Mouse (Mus musculus) cerebellum, adult 2 months (tissue): ENCODE data around the gene Igfbp4.
A peak's percentile ranks its signal among the peaks of the same experiment; 100 is the strongest.

ENCODE experiments used
- CTCF ChIP-seq: fragments of 200-500 bp; IDR thresholded peaks from 2 replicates; pipeline ENCODE4 v1.5.1; 2011; ENCODE audit warnings: low read depth, mild to moderate bottlenecking, control low read depth, low read length, moderate library complexity, borderline replicate concordance; ENCODE audit not compliant: insufficient read depth
- POLR2A ChIP-seq: fragments of 200-500 bp; IDR thresholded peaks from 2 replicates; pipeline ENCODE4 v1.6.1; 2011; ENCODE audit warnings: low read length, control low read depth, borderline replicate concordance; ENCODE audit not compliant: insufficient read depth

DNA sequence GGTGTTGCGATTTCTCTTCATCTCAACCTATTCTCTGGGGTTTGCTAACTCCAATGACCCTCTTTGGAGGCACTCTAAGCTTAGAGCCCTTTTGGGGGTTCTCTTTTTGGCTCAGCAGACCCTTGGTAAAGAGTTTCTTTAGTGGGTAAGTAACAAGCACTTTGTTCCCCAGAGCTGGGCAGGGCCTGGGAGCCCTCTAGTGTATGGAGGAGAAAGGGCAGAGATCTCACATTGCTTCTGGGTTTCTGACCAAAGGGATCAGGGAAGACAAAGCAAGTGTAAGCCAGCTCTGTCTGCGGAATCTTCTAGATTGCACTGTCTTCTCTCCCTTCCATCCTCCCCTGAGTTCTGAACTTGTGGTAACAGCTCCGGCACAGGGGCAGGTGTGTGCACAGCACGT lies 5.7 kb upstream of the Igfbp4 start:
- TF ChIP-seq CTCF (peak; percentile 18; the same call in 1 of the 2 replicates), POLR2A (no peak)
